Mouse (Mus musculus): ENCODE results near the gene Foxc1. TPM values are rescaled to one million over a fixed set of nuclear protein-coding genes. Genes with fewer than 3 reads are reported as not detected.
A peak's percentile ranks its signal among the peaks of the same experiment; 100 is the strongest.

Foxc1 gene
- polyA plus RNA-seq, 1 experiment from 2014 or later: 5.1 TPM

DNA sequence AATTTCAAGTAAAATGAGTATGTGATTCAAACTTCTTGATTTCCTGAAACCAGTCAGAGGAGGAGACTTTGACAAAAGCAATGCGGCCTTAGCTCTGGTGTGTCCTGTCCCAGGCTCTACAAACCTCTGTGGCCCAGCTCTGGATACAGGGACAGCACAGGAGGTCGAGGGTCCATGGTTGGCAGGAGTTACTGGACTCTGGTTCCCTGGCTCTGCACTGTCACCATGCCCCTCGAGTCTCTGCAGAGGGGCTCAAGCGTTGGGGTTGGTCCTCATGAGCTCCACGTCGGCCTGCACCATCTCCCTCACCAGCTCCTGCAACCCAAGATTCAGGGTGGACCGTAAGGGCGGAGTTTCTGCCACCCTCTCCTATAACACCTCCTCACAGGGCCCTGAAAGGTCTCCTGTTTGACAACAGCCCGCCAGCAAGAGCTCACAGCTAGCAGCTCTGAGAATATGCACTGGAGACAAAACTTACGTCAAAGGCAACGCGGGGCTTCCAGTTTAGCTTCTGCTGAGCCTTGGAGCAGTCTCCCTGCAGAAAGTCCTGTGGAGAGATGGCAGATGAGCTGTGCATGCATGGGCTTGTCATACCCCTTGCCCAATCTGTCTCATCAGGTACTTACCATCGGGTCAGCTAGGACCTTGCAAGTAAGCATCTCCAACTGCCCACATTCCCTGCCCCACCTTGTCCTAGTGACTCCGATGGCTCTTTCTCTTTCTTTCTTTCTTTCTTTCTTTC is 13.4 kb downstream of the Foxc1 start:
- Histone ChIP-seq H3K4me3 (peak overlapping the region; percentile 24), H3K27me3 (peaks cover 70% of the 10 kb centered on the region), H3K9me3 (no peaks in the 10 kb centered on the region), H3K4me1 (peaks cover 78% of the 10 kb centered on the region), H3K36me3 (no peaks in the 10 kb centered on the region), H3K27ac (no peak overlapping the region), H3K4me2 (replicated peaks) (peak overlapping the region; percentile 52), H3K9ac (no peak overlapping the region; the same call in 1 of the 2 replicates)
- ATAC-seq (ENCODE audit: low FRiP score, low read depth): peak; percentile 34; the same call in 1 of the 2 replicates
- 30% methylated on average over 14 of the region's 14 CpGs for WGBS

DNA sequence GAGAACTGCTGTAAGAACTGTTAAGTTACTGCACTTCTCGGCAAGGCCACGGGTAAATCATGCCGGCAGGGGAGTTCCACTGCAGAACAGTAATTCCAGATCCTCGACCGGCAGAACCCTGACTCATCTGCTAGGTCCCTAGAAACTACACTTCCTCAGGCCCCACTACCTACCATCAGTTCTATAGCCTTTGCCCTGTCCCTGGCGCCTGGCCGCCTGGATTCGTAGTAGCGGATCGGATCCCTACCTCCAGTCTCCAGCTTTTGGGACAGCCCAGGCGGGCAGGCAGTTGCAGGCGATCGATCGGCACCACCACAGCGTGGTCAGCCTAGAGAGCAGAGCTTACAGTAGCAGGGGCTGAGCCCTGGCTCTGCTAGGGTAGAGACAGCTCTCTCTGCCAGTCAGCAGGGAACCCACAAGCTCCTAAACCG is 14.2 kb downstream of the Foxc1 start:
- peak overlapping the region; percentile 67 for H3K4me2 ChIP-seq (replicated peaks)
- H3K4me3 ChIP-seq: peak overlapping the region; percentile 39
- H3K4me1 ChIP-seq: peaks cover 78% of the 10 kb centered on the region
- WGBS: 3% methylated on average over 16 of the region's 16 CpGs
- no peaks in the 10 kb centered on the region for H3K36me3 ChIP-seq
- peak overlapping the region; percentile 44; the same call in 1 of the 2 replicates for H3K27ac ChIP-seq
- peaks cover 67% of the 10 kb centered on the region for H3K27me3 ChIP-seq
- H3K9me3 ChIP-seq: no peaks in the 10 kb centered on the region
- peak; percentile 51; the same call in 1 of the 2 replicates for ATAC-seq (ENCODE audit: low FRiP score, low read depth)
- H3K9ac ChIP-seq: peak overlapping the region; percentile 68

DNA sequence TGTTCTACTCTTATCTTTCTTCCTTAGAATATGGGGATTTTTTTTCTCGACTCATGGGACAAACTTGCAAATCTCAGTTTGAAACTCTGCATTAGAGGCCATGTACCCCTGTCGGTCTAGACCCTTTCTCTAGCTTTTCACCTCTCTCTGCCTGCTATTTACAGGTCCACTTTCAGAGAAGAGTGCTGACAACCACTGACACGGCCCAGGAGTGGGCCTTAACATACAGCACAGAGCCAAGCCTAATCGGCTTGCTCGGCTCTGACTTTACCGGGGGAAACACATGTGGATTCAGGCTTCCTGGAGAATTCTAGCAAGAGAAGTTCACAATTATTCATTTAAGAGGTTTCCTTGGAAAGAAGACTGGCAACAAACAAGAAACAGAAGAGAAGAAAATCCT is 14.6 kb downstream of the Foxc1 start:
- Histone ChIP-seq H3K27me3 (peaks cover 65% of the 10 kb centered on the region), H3K27ac (no peak overlapping the region), H3K9me3 (no peaks in the 10 kb centered on the region), H3K9ac (peak overlapping the region; percentile 68), H3K4me1 (peaks cover 73% of the 10 kb centered on the region), H3K4me2 (replicated peaks) (peak overlapping the region; percentile 67), H3K36me3 (no peaks in the 10 kb centered on the region), H3K4me3 (peak overlapping the region; percentile 39)
- no peak for ATAC-seq (ENCODE audit: low FRiP score, low read depth)
- WGBS: 16% methylated on average over 6 of the region's 6 CpGs

DNA sequence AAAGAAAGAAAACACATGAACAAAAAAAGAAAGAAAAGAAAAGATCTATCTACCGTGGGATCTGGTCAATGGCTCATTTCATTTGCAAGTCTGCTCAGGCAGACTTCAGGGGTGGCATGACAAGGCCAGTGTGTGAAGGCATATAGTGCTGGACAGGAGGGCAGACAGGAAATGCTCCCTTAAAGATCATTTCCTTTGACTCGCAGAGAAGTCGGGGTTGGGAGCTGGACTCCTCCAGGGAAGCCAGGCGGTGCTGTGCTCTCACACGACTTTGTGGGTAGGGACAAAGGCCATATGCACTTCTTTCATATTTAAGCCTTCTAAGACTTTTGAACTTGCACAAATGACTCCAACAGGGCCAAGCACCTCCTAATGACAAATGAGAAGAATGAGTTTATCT is 16.9 kb downstream of the Foxc1 start:
- H3K4me3 ChIP-seq: no peak overlapping the region
- no peak overlapping the region for H3K4me2 ChIP-seq (replicated peaks)
- no peak for ATAC-seq (ENCODE audit: low FRiP score, low read depth)
- no peaks in the 10 kb centered on the region for H3K36me3 ChIP-seq
- WGBS: 18% methylated on average over 5 of the region's 5 CpGs
- H3K4me1 ChIP-seq: peaks cover 61% of the 10 kb centered on the region
- H3K9ac ChIP-seq: no peak overlapping the region
- no peaks in the 10 kb centered on the region for H3K9me3 ChIP-seq
- peaks cover 61% of the 10 kb centered on the region for H3K27me3 ChIP-seq
- H3K27ac ChIP-seq: no peak overlapping the region

DNA sequence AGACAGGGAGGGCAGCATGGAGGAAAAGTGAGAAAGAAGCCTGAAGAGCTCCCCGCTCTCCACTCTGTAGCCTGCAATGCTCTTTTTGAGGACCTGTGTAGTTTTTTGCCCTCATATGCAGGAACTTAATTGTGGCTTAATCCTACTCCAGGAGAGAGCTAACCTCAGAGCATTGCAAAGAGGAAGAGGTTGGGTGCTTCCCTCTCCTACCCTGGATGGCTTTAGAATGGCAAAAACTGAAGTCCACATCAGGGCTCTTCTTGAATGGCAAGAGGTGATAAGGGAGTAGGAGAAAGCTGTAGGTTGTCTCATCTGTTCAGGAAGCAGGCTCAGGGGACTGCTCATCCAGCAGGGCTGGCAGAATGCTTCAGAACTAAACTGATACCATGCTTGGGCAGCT is 18.7 kb downstream of the Foxc1 start:
- no peaks in the 10 kb centered on the region for H3K36me3 ChIP-seq
- no peak overlapping the region for H3K27ac ChIP-seq
- WGBS: 92% methylated on average over 1 of the region's 1 CpGs
- peaks cover 46% of the 10 kb centered on the region for H3K4me1 ChIP-seq
- H3K9me3 ChIP-seq: no peaks in the 10 kb centered on the region
- peaks cover 55% of the 10 kb centered on the region for H3K27me3 ChIP-seq
- H3K9ac ChIP-seq: no peak overlapping the region
- no peak overlapping the region for H3K4me2 ChIP-seq (replicated peaks)
- no peak for ATAC-seq (ENCODE audit: low FRiP score, low read depth)
- no peak overlapping the region for H3K4me3 ChIP-seq

DNA sequence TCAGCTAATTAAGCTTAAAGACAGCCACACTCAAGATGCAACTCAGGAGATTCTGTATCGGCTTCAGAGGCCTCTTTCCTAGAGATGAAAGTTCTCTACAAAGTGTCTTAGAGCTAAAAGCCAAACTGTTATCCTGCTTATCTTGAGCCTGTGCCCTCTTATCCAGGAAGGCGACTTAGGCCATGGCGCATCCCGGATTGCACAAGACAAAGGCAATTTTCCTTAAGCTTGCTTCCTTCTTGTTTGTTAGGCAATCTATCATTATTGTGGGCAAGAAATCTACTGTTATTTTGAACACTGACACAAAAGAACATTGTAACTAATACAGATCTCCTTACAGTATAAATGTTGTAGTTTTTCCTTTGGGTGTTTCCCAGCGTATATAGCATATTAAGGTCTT is 20.7 kb downstream of the Foxc1 start:
- Histone ChIP-seq H3K4me3 (no peak overlapping the region), H3K36me3 (no peaks in the 10 kb centered on the region), H3K4me2 (replicated peaks) (no peak overlapping the region), H3K9me3 (no peaks in the 10 kb centered on the region), H3K4me1 (peaks cover 29% of the 10 kb centered on the region), H3K9ac (no peak overlapping the region), H3K27me3 (peaks cover 51% of the 10 kb centered on the region), H3K27ac (no peak overlapping the region)
- no peak for ATAC-seq (ENCODE audit: low FRiP score, low read depth)
- WGBS: 79% methylated on average over 5 of the region's 5 CpGs

DNA sequence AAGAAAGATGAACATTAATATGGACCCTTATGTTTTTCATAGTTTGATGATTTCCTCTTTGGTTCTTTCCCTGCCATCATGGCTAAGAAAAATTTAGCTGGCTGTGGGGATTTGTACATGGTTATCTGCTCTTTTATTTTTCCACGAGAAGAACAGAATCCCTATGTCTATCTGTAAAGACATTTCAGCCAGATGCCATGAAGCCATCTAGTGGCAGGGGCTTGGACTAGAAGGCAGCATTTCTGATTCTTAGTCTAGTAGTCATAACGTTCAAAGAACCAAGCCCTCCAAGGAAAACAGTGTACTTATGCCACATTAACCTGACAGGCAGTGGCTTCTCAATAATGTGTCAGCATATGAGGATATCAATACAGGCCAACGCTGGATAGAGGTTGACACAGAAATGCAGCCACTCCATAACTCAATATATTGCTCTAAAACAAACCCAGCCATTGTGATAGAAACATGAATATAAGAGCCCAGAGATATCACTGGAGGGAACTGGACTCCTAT is 21.4 kb downstream of the Foxc1 start:
- Histone ChIP-seq H3K4me3 (no peak overlapping the region), H3K27me3 (peaks cover 47% of the 10 kb centered on the region), H3K9me3 (no peaks in the 10 kb centered on the region), H3K27ac (no peak overlapping the region), H3K4me2 (replicated peaks) (no peak overlapping the region), H3K4me1 (peaks cover 23% of the 10 kb centered on the region), H3K9ac (no peak overlapping the region), H3K36me3 (no peaks in the 10 kb centered on the region)
- WGBS: 53% methylated on average over 3 of the region's 3 CpGs
- ATAC-seq (ENCODE audit: low FRiP score, low read depth): no peak

DNA sequence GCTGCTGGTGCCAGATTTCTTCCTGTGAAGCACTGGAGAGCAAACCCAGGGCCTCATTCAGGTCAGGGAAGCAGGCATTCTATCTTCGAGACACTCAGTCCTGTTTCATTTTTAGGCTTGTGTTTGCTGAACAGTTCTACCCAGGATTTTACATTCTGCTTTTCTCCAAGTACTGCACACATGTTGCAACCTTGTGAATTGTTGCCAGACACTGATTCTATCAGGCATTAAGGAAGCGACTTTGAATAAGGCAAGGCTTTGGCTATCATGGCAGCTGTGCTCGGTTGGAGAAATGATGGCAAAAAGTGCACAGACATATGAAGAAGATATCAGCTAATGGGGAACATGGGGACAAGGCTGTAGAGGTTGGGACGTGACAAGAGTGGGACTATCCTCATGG is 22.0 kb downstream of the Foxc1 start:
- H3K27me3 ChIP-seq: peaks cover 50% of the 10 kb centered on the region
- ATAC-seq (ENCODE audit: low FRiP score, low read depth): no peak
- no peaks in the 10 kb centered on the region for H3K9me3 ChIP-seq
- no peak overlapping the region for H3K27ac ChIP-seq
- no peak overlapping the region for H3K4me3 ChIP-seq
- 88% methylated on average over 4 of the region's 4 CpGs for WGBS
- H3K9ac ChIP-seq: no peak overlapping the region
- H3K4me1 ChIP-seq: peaks cover 20% of the 10 kb centered on the region
- no peak overlapping the region for H3K4me2 ChIP-seq (replicated peaks)
- H3K36me3 ChIP-seq: no peaks in the 10 kb centered on the region

DNA sequence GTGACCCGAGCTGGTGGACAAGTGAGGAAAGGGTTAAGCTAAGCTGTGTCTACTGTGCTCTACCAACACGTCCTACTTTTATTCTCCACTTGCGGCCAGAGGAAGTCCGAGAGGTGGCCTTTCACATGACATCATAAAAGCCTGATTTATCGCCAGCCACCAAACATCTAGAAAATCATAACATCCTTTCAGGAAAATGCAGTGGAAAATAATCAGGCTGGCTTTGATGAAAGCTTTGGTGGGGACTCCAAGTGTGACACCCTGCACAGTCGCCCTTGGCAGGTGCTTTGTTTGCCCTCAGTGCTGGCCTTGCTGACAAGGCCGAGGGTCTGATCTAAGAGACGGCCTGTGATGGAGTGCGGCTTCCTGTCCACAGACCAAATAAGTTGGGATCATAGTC is 23.9 kb downstream of the Foxc1 start:
- H3K4me1 ChIP-seq: peaks cover 4% of the 10 kb centered on the region; the same call in 1 of the 2 replicates
- H3K9me3 ChIP-seq: no peaks in the 10 kb centered on the region
- no peaks in the 10 kb centered on the region for H3K36me3 ChIP-seq
- no peak overlapping the region for H3K4me3 ChIP-seq
- ATAC-seq (ENCODE audit: low FRiP score, low read depth): no peak; the same call in 1 of the 2 replicates
- no peak overlapping the region for H3K4me2 ChIP-seq (replicated peaks)
- H3K9ac ChIP-seq: no peak overlapping the region
- 55% methylated on average over 9 of the region's 9 CpGs for WGBS
- no peak overlapping the region for H3K27ac ChIP-seq
- H3K27me3 ChIP-seq: peaks cover 42% of the 10 kb centered on the region

DNA sequence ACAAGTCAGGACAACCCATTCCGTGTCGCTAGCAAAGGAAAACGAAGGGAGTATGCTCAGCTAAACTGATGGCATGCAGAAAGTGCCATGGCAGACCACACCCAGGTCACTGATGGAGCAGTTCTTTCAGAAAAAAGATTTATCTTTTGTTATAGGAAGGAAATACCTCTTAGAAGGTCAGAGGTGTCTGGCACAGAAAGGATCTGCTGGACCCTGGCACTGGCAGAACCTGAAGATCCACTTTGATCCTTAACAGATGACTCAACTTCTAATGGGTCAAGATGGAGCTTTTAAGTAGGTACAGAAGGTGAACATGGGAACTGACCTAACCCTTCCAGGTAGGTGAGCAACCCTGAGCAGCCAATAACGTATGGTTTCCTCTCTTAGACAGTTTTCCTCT is 29.4 kb downstream of the Foxc1 start:
- peaks cover 6% of the 10 kb centered on the region for H3K4me1 ChIP-seq
- no peak overlapping the region for H3K4me2 ChIP-seq (replicated peaks)
- no peak for ATAC-seq (ENCODE audit: low FRiP score, low read depth)
- no peak overlapping the region for H3K27ac ChIP-seq
- WGBS: 78% methylated on average over 4 of the region's 4 CpGs
- no peaks in the 10 kb centered on the region for H3K36me3 ChIP-seq
- H3K9me3 ChIP-seq: no peaks in the 10 kb centered on the region
- H3K9ac ChIP-seq: no peak overlapping the region
- H3K27me3 ChIP-seq: peaks cover 34% of the 10 kb centered on the region
- H3K4me3 ChIP-seq: no peak overlapping the region

DNA sequence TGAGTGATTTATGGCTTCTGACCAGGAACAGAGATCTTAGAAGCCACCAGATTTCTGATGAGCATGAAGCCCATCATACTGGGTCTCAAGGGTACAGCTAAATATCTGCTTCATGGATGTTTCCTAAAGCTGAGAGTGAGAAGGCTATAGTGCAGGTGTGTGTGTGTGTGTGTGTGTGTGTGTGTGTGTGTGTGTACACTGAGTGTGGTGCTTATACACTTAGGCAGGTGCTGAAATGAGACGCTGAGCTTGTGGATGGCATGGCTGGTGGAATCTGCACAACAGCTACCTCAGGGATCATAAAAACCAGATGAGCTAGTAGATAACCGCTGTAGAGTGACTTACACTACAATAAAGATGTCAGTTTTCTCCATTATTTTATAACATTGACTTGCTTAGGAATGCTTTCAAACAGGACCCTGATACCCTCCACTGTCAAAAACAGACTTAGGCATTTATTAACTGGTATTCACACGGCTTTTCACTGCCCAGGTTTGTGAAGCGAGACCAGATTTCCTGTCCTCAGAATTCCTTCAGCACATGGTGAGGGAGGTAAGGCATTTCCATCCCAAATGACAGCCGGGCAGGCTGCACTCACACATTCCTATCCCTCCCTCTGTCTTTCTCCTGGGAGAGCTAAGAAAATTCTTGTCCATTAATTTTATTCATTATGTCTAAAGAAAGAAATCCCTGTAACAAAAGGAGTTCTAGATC is 43.0 kb downstream of the Foxc1 start:
- H3K9ac ChIP-seq: no peak overlapping the region
- ATAC-seq (ENCODE audit: low FRiP score, low read depth): no peak
- H3K27me3 ChIP-seq: peaks cover 39% of the 10 kb centered on the region
- WGBS: 13% methylated on average over 5 of the region's 5 CpGs
- no peaks in the 10 kb centered on the region for H3K9me3 ChIP-seq
- no peak overlapping the region for H3K4me3 ChIP-seq
- H3K4me1 ChIP-seq: peaks cover 16% of the 10 kb centered on the region
- H3K36me3 ChIP-seq: no peaks in the 10 kb centered on the region
- H3K4me2 ChIP-seq (replicated peaks): no peak overlapping the region
- H3K27ac ChIP-seq: no peak overlapping the region

DNA sequence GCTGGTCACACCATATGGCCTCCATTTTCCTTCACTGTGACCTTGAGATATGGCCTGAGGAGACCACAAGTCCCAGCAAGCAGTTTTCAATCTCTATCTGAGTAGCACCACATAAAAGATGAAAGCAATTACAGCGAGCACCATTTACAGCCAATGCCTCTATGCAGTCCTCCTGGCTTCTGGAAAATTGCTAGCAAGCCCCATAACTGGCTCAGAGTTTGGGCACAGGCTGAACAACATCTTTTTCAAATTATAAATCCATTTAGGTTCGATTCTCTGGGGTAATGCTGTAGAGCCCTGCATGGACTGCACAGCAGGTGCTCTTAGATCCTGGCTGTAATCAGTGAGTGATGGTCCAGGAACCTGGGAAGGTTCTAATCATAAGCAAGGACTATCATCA is 47.1 kb downstream of the Foxc1 start:
- Histone ChIP-seq H3K9me3 (no peaks in the 10 kb centered on the region), H3K27me3 (peaks cover 59% of the 10 kb centered on the region), H3K27ac (no peak overlapping the region), H3K4me3 (no peak overlapping the region), H3K4me2 (replicated peaks) (no peak overlapping the region), H3K9ac (no peak overlapping the region), H3K4me1 (peaks cover 16% of the 10 kb centered on the region), H3K36me3 (no peaks in the 10 kb centered on the region)
- ATAC-seq (ENCODE audit: low FRiP score, low read depth): peak; percentile 75
- 12% methylated on average over 2 of the region's 2 CpGs for WGBS
